Mouse (Mus musculus): ENCODE measurements around the gene Itgad.

DNA sequence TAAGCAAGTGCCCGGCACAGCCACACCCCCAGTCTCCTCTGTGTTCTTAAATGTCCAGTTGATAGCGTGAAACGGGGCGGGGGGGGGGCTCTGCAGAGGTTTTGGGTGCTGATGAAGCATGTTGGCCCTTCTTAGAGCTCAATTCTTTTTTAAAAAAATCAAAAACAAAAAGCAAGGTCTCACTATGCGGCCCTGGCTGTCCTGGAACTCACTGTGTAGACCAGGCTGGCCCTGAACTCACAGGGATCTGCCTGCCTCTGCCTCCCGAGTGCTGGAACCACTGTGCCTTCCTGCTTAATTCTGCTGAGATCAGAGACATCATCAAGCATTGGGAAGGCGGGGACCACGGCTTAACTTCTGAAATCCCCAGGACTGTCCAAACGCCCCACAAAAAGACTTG lies 47.4 kb downstream of the Itgad start:
- TF ChIP-seq CTCF (IDR thresholded peaks at IDR 0.05; ENCODE audit: low read depth): no peak
- TF ChIP-seq EP300 (IDR thresholded peaks at IDR 0.05; ENCODE audit: low read depth): no peak

Data from heart, postnatal 0 days (tissue).